Mouse (Mus musculus) G1E (cell line): Measurements from ENCODE around the gene Mycn.

ENCODE experiments used
- CTCF ChIP-seq: IDR thresholded peaks from 2 replicates; pipeline ENCODE4 v1.5.1; 2012; ENCODE audit warnings: low read depth, low read length, inconsistent platforms, mixed read lengths
- GATA1 ChIP-seq: IDR thresholded peaks from 2 replicates; pipeline ENCODE4 v1.6.1; 2012; ENCODE audit warnings: borderline replicate concordance, low read length, inconsistent platforms, mixed read lengths

GRCm38 (mm10) chr12:12987376-12987775, 45.7 kb upstream of the Mycn start:
- TF ChIP-seq CTCF, result no peak
- no peak for TF ChIP-seq GATA1
